Mouse (Mus musculus): ENCODE measurements around the gene Clcn6.

DNA sequence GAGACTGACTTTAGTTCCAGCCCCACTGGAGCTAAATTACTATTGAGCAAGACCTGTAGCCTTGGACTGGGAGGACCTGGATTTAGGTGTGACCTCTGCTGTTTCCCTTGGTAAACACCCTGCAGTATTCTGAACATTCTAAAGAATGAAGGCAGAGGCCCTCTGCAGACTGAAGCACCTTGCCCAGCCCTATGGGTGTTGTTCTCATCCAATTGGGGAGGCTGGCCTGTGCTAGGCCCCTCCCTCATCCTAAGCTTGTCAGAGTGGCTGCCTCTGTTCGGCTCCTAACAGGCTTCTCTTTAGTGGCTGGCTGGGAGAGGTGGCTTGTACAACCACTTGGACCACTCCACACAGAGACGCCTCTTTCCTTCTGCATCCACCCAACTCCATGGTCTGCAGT is 14.4 kb upstream of the Clcn6 start:
- TF ChIP-seq CTCF (IDR thresholded peaks at IDR 0.05; ENCODE audit: low read depth, low read length) (no peak), POLR2AphosphoS5 (IDR thresholded peaks at IDR 0.05; ENCODE audit: insufficient replicate concordance, low read depth, low read length) (no peak), GATA1 (IDR thresholded peaks at IDR 0.05; ENCODE audit: borderline replicate concordance, low read length) (no peak), TAL1 (conservative IDR thresholded peaks at IDR 0.05; ENCODE audit: low read depth, low read length) (no peak)
